Mouse (Mus musculus) forebrain, embryonic 15.5 days (tissue): Measurements from ENCODE around the gene Palm. TPM values are rescaled to one million over a fixed set of nuclear protein-coding genes. Genes with fewer than 3 reads are reported as not detected.
A peak's percentile ranks its signal among the peaks of the same experiment; 100 is the strongest.

Experiments used
- ATAC-seq: fragments of 200-750 bp; cut with Nextera tagmentation; replicated peaks from 2 replicates; pipeline ENCODE4 v1.8.0; 2017; ENCODE audit warnings: mild to moderate bottlenecking, moderate TSS enrichment, moderate library complexity
- H3K27ac ChIP-seq: fragments of 300-500 bp; sonication (generic); replicated peaks from 2 replicates; pipeline ENCODE4 v1.5.1; 2015; ENCODE audit warnings: mild to moderate bottlenecking, inconsistent platforms
- H3K27me3 ChIP-seq: fragments of 300-500 bp; sonication (generic); 2 replicates; pipeline ENCODE4 v1.6.1; 2015; ENCODE audit warnings: inconsistent platforms
- H3K36me3 ChIP-seq: fragments of 300-500 bp; sonication (generic); 2 replicates; pipeline ENCODE4 v1.6.1; 2015; ENCODE audit warnings: mild to moderate bottlenecking, inconsistent platforms
- H3K4me1 ChIP-seq: fragments of 300-500 bp; sonication (generic); 2 replicates; pipeline ENCODE4 v1.6.1; 2015; ENCODE audit warnings: inconsistent platforms
- H3K4me2 ChIP-seq: fragments of 300-500 bp; sonication (generic); replicated peaks from 2 replicates; pipeline ENCODE4 v1.6.1; 2015; ENCODE audit warnings: mild to moderate bottlenecking, inconsistent platforms
- H3K4me3 ChIP-seq: fragments of 300-500 bp; sonication (generic); 2 replicates; pipeline ENCODE4 v1.5.1; 2015; ENCODE audit warnings: mild to moderate bottlenecking, inconsistent platforms
- H3K9ac ChIP-seq: fragments of 300-500 bp; sonication (generic); replicated peaks from 2 replicates; pipeline ENCODE4 v1.6.1; 2015; ENCODE audit warnings: mild to moderate bottlenecking, inconsistent platforms
- H3K9me3 ChIP-seq: fragments of 300-500 bp; sonication (generic); 2 replicates; pipeline ENCODE4 v1.6.1; 2016; ENCODE audit warnings: inconsistent platforms
- WGBS: fragments of 180-500 bp; shearing (Covaris S2); methylation state at CpG from one replicate; pipeline ENCODE4 v1.1.7; 2015; ENCODE audit warnings: mixed read lengths; 5-methylcytosine and 5-hydroxymethylcytosine counted together
- microRNA-seq: library from miRNA; unstranded; fragments of <30 nt; microRNA quantifications from one replicate; pipeline ENCODE4, GENCODE M21; 2016
- polyA plus RNA-seq: library from polyadenylated mRNA; unstranded; fragments of >200 nt; fragmentation: Nextera tagmentation; extraction: Ambion mirVana; gene quantifications from 2 replicates; pipeline ENCODE4 v1.2.1, GENCODE M21; 2015

The Palm gene
- polyA plus RNA-seq, 1 experiment from 2014 or later: 325 TPM

GRCm38 (mm10) chr10:79862049-79862788 lies 68.8 kb downstream of the Palm start:
- no peak overlapping the region for H3K4me2 ChIP-seq
- H3K9me3 ChIP-seq: no peaks in the 10 kb centered on the region
- H3K4me3 ChIP-seq: no peak overlapping the region
- peaks cover 79% of the 10 kb centered on the region for H3K36me3 ChIP-seq
- H3K27me3 ChIP-seq: no peaks in the 10 kb centered on the region
- 79% methylated on average over 23 of the region's 23 CpGs for WGBS
- 0 out of 2 replicates have a peak overlapping the region, but pooled peaks have one; percentile 17 for H3K27ac ChIP-seq
- H3K4me1 ChIP-seq: peaks cover 40% of the 10 kb centered on the region
- H3K9ac ChIP-seq: no peak overlapping the region
- ATAC-seq: no peak

- Histone ChIP-seq H3K4me3 (no peak overlapping the region), H3K27ac (peak overlapping the region; percentile 7; the same call in 1 of the 2 replicates), H3K36me3 (peaks cover 81% of the 10 kb centered on the region), H3K9ac (no peak overlapping the region), H3K4me1 (peaks cover 37% of the 10 kb centered on the region), H3K27me3 (no peaks in the 10 kb centered on the region), H3K4me2 (no peak overlapping the region), H3K9me3 (no peaks in the 10 kb centered on the region)
- 71% methylated on average over 10 of the region's 10 CpGs for WGBS
- ATAC-seq: no peak
Observed at GRCm38 (mm10) chr10:79862925-79863324, 69.6 kb downstream of the Palm start.

GRCm38 (mm10) chr10:79864351-79865188 lies 71.2 kb downstream of the Palm start:
- H3K9ac ChIP-seq: no peak overlapping the region
- H3K4me2 ChIP-seq: no peak overlapping the region
- H3K4me3 ChIP-seq: no peak overlapping the region
- no peaks in the 10 kb centered on the region for H3K9me3 ChIP-seq
- peaks cover 34% of the 10 kb centered on the region for H3K4me1 ChIP-seq
- WGBS: 53% methylated on average over 10 of the region's 10 CpGs
- peaks cover 78% of the 10 kb centered on the region for H3K36me3 ChIP-seq
- peak overlapping the region; percentile 46 for H3K27ac ChIP-seq
- 0 out of 2 replicates have a peak, but pooled peaks have one; percentile 20 for ATAC-seq
- H3K27me3 ChIP-seq: no peaks in the 10 kb centered on the region

GRCm38 (mm10) chr10:79865189-79865601 lies 71.8 kb downstream of the Palm start:
- 68% methylated on average over 12 of the region's 12 CpGs for WGBS
- no peak overlapping the region for H3K9ac ChIP-seq
- H3K4me1 ChIP-seq: peaks cover 36% of the 10 kb centered on the region
- peak; percentile 9; the same call in 1 of the 2 replicates for ATAC-seq
- H3K4me3 ChIP-seq: no peak overlapping the region
- H3K36me3 ChIP-seq: peaks cover 78% of the 10 kb centered on the region
- H3K27me3 ChIP-seq: no peaks in the 10 kb centered on the region
- H3K27ac ChIP-seq: peak overlapping the region; percentile 46
- no peaks in the 10 kb centered on the region for H3K9me3 ChIP-seq
- H3K4me2 ChIP-seq: no peak overlapping the region

GRCm38 (mm10) chr10:79865801-79866295 lies 72.5 kb downstream of the Palm start:
- Histone ChIP-seq H3K36me3 (peaks cover 72% of the 10 kb centered on the region), H3K4me2 (no peak overlapping the region), H3K27me3 (no peaks in the 10 kb centered on the region), H3K4me1 (peaks cover 40% of the 10 kb centered on the region), H3K9ac (no peak overlapping the region), H3K27ac (0 out of 2 replicates have a peak overlapping the region, but pooled peaks have one; percentile 46), H3K4me3 (no peak overlapping the region), H3K9me3 (no peaks in the 10 kb centered on the region)
- 0 out of 2 replicates have a peak, but pooled peaks have one; percentile 8 for ATAC-seq
- 82% methylated on average over 19 of the region's 19 CpGs for WGBS

- H3K9me3 ChIP-seq: no peaks in the 10 kb centered on the region
- H3K9ac ChIP-seq: no peak overlapping the region
- H3K4me3 ChIP-seq: no peak overlapping the region
- no peak overlapping the region for H3K27ac ChIP-seq
- peaks cover 72% of the 10 kb centered on the region for H3K36me3 ChIP-seq
- H3K27me3 ChIP-seq: no peaks in the 10 kb centered on the region
- 78% methylated on average over 11 of the region's 11 CpGs for WGBS
- ATAC-seq: no peak
- no peak overlapping the region for H3K4me2 ChIP-seq
- peaks cover 47% of the 10 kb centered on the region for H3K4me1 ChIP-seq
Observed at GRCm38 (mm10) chr10:79866601-79867000, 73.2 kb downstream of the Palm start.

Small RNAs within 50 kb of the gene (microRNA-seq; reads per million reads assigned to microRNA genes)
- gene Mir6910: not detected

Other genes with a start within 250 kb of the Palm start
- 60.1 and 61.7 TPM in 2 replicates for gene Mier2, start 238.4 kb upstream of the Palm start, polyA plus RNA-seq
- gene Theg, start 206.2 kb upstream of the Palm start, polyA plus RNA-seq: not detected in 2 replicates
- gene C2cd4c, start 179.5 kb upstream of the Palm start, polyA plus RNA-seq: 0.22 and 0.27 TPM in 2 replicates
- 15.1 and 15.3 TPM in 2 replicates for gene Shc2, start 155.7 kb upstream of the Palm start, polyA plus RNA-seq
- gene Odf3l2, start 147.8 kb upstream of the Palm start, polyA plus RNA-seq: 0.32 TPM in 1 of 2 replicates, not detected in the other
- gene Madcam1, start 129.0 kb upstream of the Palm start, polyA plus RNA-seq: 0.95 and 1.3 TPM in 2 replicates
- gene Tpgs1, start 124.2 kb upstream of the Palm start, polyA plus RNA-seq: 80.0 and 83.6 TPM in 2 replicates
- gene Cdc34, start 111.4 kb upstream of the Palm start, polyA plus RNA-seq: 75.7 and 81.2 TPM in 2 replicates
- gene Gzmm, start 104.6 kb upstream of the Palm start, polyA plus RNA-seq: 2.0 and 2.3 TPM in 2 replicates
- 689 and 728 TPM in 2 replicates for gene Bsg, start 89.1 kb upstream of the Palm start, polyA plus RNA-seq
- gene Hcn2, start 76.9 kb upstream of the Palm start, polyA plus RNA-seq: 0.64 and 0.69 TPM in 2 replicates
- gene Polrmt, start 47.0 kb upstream of the Palm start, polyA plus RNA-seq: 43.7 and 44.0 TPM in 2 replicates
- 0.69 and 0.72 TPM in 2 replicates for gene Fgf22, start 38.5 kb upstream of the Palm start, polyA plus RNA-seq
- 94.9 and 108 TPM in 2 replicates for gene Rnf126, start 26.6 kb upstream of the Palm start, polyA plus RNA-seq
- 0.83 and 0.84 TPM in 2 replicates for gene Fstl3, start 16.3 kb upstream of the Palm start, polyA plus RNA-seq
- 0.25 and 0.43 TPM in 2 replicates for gene Prss57, start 2.6 kb upstream of the Palm start, polyA plus RNA-seq
- gene Misp, start 27.4 kb downstream of the Palm start, polyA plus RNA-seq: 0.66 and 0.68 TPM in 2 replicates
- gene Ptbp1, start 60.9 kb downstream of the Palm start, polyA plus RNA-seq: 108 and 120 TPM in 2 replicates
- 13.5 and 15.0 TPM in 2 replicates for gene Prtn3, start 80.9 kb downstream of the Palm start, polyA plus RNA-seq
- gene Plppr3, start 81.1 kb downstream of the Palm start, polyA plus RNA-seq: 405 and 410 TPM in 2 replicates
- 0.19 TPM in 1 of 2 replicates, not detected in the other for gene Elane, start 92.7 kb downstream of the Palm start, polyA plus RNA-seq
- not detected in 2 replicates for gene Cfd, start 97.3 kb downstream of the Palm start, polyA plus RNA-seq
- 53.2 and 56.6 TPM in 2 replicates for gene Med16, start 115.4 kb downstream of the Palm start, polyA plus RNA-seq
- gene Gm26602, start 117.3 kb downstream of the Palm start, polyA plus RNA-seq: 10.4 and 21.1 TPM in 2 replicates
- 2.2 and 2.7 TPM in 2 replicates for gene Kiss1r, start 123.4 kb downstream of the Palm start, polyA plus RNA-seq
- gene R3hdm4, start 127.6 kb downstream of the Palm start, polyA plus RNA-seq: 272 and 277 TPM in 2 replicates
- 2.7 and 3.1 TPM in 2 replicates for gene Arid3a, start 133.5 kb downstream of the Palm start, polyA plus RNA-seq
- gene Wdr18, start 166.6 kb downstream of the Palm start, polyA plus RNA-seq: 89.2 and 94.3 TPM in 2 replicates
- gene Grin3b, start 177.1 kb downstream of the Palm start, polyA plus RNA-seq: 0.50 and 0.63 TPM in 2 replicates
- gene Tmem259, start 190.8 kb downstream of the Palm start, polyA plus RNA-seq: 21.7 and 23.1 TPM in 2 replicates
- gene Cnn2, start 195.0 kb downstream of the Palm start, polyA plus RNA-seq: 26.7 and 29.1 TPM in 2 replicates
- 3.7 and 4.1 TPM in 2 replicates for gene Abca7, start 202.9 kb downstream of the Palm start, polyA plus RNA-seq
- gene Arhgap45, start 223.1 kb downstream of the Palm start, polyA plus RNA-seq: 1.3 TPM in 2 replicates
- gene Polr2e, start 246.2 kb downstream of the Palm start, polyA plus RNA-seq: 179 and 186 TPM in 2 replicates